Mouse (Mus musculus): ENCODE measurements at regions not wholly inside any gene's neighbourhood (a gene's known extent, or its start where the extent isn't known, plus 50 kb on each side); places are given as distances from the start of the nearest gene placed in this dataset.
"Not testable (repeated sequence)": the region's sequence is repeated elsewhere in the genome, so short reads cannot be mapped to it uniquely, and the experiment has no call there.

DNA sequence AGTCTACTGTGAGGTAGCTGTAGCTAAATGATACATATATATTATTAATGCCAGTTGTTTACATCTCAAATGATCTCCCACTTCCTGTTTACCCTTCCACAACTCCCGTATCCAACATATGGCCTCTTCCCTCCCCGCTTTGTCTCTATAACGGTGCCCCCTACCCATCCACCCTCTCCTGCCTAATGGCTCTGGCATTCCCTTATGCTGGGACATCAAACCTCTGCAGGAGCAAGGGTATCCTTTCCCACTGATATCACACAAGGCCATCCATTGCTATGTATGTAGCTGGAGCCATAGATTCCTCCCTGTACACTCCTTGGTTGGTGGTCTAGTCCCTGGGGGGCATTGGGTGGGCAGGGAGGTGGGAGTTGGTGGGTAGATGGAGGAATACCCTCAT, 1071.0 kb upstream of the Sel1l start:
- no peaks in the 10 kb centered on the region for H3K27me3 ChIP-seq
- H3K36me3 ChIP-seq: no peaks in the 10 kb centered on the region
- H3K9ac ChIP-seq (replicated peaks): no peak overlapping the region
- WGBS: 89% methylated on average over 3 of the region's 3 CpGs
- H3K4me3 ChIP-seq: no peak overlapping the region
- H3K27ac ChIP-seq (replicated peaks): no peak overlapping the region
- no peaks in the 10 kb centered on the region for H3K9me3 ChIP-seq
- ATAC-seq (ENCODE audit: low FRiP score, low read depth): no peak
- no peaks in the 10 kb centered on the region for H3K4me1 ChIP-seq
- no peak overlapping the region for H3K4me2 ChIP-seq (replicated peaks)

DNA sequence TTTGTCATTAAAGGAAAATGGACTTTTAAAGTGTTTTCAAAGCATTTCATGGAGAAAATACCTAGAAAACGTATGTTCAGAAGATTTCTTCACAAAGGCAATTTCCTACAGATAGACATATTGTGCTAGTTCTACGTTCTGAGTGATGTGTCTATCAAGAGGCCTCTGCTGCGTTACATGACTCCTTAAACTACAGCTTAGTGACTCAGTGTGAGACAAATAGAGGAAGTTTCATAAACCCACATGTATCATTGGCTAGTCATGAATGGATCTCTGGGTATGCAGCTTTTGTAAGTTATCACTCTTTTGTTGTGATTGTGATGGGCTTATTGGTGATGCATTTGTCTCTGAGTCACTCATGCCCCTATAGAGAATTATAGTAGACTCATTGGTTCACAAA, 1067.3 kb upstream of the Sel1l start:
- H3K4me3 ChIP-seq: no peak overlapping the region
- H3K27me3 ChIP-seq: no peaks in the 10 kb centered on the region
- 67% methylated on average over 3 of the region's 3 CpGs for WGBS
- no peaks in the 10 kb centered on the region for H3K4me1 ChIP-seq
- no peak for ATAC-seq (ENCODE audit: low FRiP score, low read depth)
- no peaks in the 10 kb centered on the region for H3K36me3 ChIP-seq
- no peak overlapping the region for H3K27ac ChIP-seq (replicated peaks)
- H3K4me2 ChIP-seq (replicated peaks): no peak overlapping the region
- H3K9me3 ChIP-seq: no peaks in the 10 kb centered on the region
- no peak overlapping the region for H3K9ac ChIP-seq (replicated peaks)

DNA sequence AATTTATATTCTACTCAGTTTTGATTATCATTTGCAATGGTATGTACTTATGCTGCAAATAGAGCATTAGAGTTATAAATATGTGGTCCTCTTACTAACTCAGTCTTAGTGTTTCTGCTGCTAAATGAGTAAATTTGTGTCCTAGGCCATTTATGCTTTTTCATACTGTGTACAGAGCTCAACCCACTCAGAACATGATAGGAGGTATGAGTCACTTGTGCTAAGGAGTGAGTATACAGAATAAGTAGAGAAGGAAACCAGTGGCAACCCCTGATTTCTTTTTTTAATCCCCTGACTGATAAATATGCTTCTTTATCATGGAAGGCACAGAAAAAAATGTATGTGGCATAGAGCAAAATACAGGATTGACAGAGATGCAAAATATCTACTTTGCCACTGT, 1066.8 kb upstream of the Sel1l start:
- Histone ChIP-seq H3K4me3 (no peak overlapping the region), H3K4me2 (replicated peaks) (no peak overlapping the region), H3K4me1 (no peaks in the 10 kb centered on the region), H3K9me3 (no peaks in the 10 kb centered on the region), H3K27me3 (no peaks in the 10 kb centered on the region), H3K9ac (replicated peaks) (no peak overlapping the region), H3K27ac (replicated peaks) (no peak overlapping the region), H3K36me3 (no peaks in the 10 kb centered on the region)
- no peak for ATAC-seq (ENCODE audit: low FRiP score, low read depth)

DNA sequence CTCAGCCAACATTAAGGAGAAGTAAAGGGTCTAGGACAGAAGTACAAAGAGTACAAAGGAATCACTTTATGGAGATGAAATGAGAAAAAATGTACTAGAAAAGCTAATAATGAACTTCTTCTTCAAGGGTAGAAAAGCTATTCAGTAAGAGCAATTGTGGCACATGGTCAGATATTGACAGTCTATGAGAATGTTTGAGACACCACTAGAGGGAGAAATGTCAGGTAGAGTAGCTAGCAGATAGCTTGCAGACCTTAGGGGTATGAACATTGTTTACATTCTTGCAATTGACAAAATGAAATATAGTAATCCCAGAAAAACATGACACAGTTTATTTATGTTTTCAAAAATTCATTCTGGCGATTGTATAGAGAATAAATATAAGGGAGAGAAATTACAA, 1066.2 kb upstream of the Sel1l start:
- no peaks in the 10 kb centered on the region for H3K4me1 ChIP-seq
- no peak overlapping the region for H3K4me2 ChIP-seq (replicated peaks)
- H3K9me3 ChIP-seq: no peaks in the 10 kb centered on the region
- ATAC-seq (ENCODE audit: low FRiP score, low read depth): no peak
- no peak overlapping the region for H3K4me3 ChIP-seq
- no peaks in the 10 kb centered on the region for H3K27me3 ChIP-seq
- 71% methylated on average over 1 of the region's 1 CpGs for WGBS
- H3K36me3 ChIP-seq: no peaks in the 10 kb centered on the region
- no peak overlapping the region for H3K9ac ChIP-seq (replicated peaks)
- H3K27ac ChIP-seq (replicated peaks): no peak overlapping the region

DNA sequence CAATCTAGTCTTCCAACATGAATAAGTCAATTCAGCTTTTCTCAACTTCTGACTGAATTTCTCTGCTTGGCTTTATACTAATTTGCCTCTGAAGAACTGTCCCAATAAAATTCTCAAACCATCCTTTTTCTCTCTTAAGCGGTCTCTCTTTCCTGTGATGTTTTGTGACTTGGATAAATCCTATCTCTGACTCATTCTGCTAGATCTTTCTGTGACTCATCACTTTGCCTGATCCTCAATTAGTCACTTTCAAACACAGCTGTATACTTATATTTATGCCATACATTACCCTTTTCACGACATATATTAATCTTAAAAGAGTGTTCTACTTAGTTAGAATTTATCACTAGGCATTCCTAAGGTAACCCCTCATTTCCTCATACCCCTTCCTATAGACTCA, 1055.4 kb upstream of the Sel1l start:
- no peak overlapping the region for H3K4me3 ChIP-seq
- whole genome bisulfite sequencing: 88% methylated on average over 2 of the region's 2 CpGs
- ATAC-seq (ENCODE audit: low FRiP score, low read depth): no peak

DNA sequence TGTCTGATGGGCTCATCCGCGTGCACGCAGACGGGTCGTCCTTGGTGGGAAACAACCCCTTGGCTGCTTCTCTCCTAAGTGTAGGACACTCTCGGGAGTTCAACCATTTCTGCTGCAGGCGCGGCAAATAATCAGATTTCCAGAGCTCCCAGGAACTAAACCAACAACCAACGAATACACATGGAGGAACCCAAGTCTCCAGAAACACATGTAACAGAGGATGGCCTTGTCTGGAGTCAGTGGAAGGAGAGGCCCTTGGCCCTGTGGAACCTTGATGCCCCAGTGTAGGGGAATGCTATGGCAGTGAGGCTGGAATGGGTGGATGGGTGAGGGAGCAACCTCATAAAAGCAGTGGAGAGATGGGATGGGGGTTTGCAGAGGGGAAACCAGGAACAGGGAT, 1043.4 kb upstream of the Sel1l start:
- Histone ChIP-seq H3K4me2 (replicated peaks) (no peak overlapping the region), H3K27me3 (no peaks in the 10 kb centered on the region), H3K4me1 (no peaks in the 10 kb centered on the region), H3K4me3 (no peak overlapping the region), H3K9me3 (peaks cover 6% of the 10 kb centered on the region; the same call in 1 of the 2 replicates), H3K9ac (replicated peaks) (no peak overlapping the region), H3K27ac (replicated peaks) (no peak overlapping the region), H3K36me3 (no peaks in the 10 kb centered on the region)
- WGBS: 86% methylated on average over 6 of the region's 9 CpGs
- ATAC-seq (ENCODE audit: low FRiP score, low read depth): no peak

More for the DNA sequence above, 1055.4 kb upstream of the Sel1l start:
- Histone ChIP-seq H3K9me3 (no peaks in the 10 kb centered on the region), H3K36me3 (no peaks in the 10 kb centered on the region), H3K4me2 (replicated peaks) (no peak overlapping the region), H3K4me1 (no peaks in the 10 kb centered on the region), H3K9ac (replicated peaks) (no peak overlapping the region), H3K27me3 (no peaks in the 10 kb centered on the region), H3K27ac (replicated peaks) (no peak overlapping the region)

DNA sequence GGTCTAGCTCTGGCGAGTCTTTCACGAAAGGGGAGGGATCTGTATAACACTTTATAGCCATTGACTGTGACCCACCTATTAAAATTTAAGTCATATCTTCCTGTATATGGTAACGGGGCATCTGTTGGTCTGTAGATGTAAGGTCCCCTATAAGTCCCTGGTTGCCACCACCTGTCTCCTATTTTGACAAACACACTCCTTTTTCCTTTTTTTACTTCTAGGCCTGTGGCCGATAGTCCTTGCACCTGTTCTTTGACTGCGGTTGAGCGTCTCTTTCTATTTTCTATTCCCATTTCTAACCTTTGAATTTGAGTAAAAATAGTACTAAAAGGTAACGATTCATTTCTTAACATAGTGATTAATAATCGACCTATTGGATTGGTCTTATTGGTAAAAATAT, 1042.7 kb upstream of the Sel1l start:
- ATAC-seq (ENCODE audit: low FRiP score, low read depth); H3K36me3 ChIP-seq; H3K27me3 ChIP-seq; H3K9me3 ChIP-seq; H3K4me3 ChIP-seq; H3K27ac ChIP-seq (replicated peaks); H3K4me1 ChIP-seq; H3K4me2 ChIP-seq (replicated peaks); H3K9ac ChIP-seq (replicated peaks): not testable (repeated sequence)
- no CpG with 5 or more reads among the region's 8 CpGs for WGBS

DNA sequence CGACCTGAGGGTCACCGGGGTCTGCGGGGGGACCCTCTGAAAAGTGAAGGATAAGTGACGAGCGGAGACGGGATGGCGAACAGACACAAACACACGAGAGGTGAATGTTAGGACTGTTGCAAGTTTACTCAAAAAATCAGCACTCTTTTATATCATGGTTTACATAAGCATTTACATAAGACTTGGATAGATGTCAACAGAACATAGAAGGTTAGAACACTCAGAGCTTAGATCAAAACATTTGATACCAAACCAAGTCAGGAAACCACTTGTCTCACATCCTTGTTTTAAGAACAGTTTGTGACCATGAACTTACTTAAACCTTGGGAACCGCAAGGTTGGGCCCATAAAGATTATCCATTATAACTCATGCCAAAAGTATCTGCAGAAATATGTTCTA, 1042.2 kb upstream of the Sel1l start:
- not testable (repeated sequence) for H3K27me3 ChIP-seq; H3K4me2 ChIP-seq (replicated peaks); H3K36me3 ChIP-seq; ATAC-seq (ENCODE audit: low FRiP score, low read depth); H3K4me1 ChIP-seq; H3K9me3 ChIP-seq; H3K4me3 ChIP-seq; H3K27ac ChIP-seq (replicated peaks); H3K9ac ChIP-seq (replicated peaks)
- over 99% methylated on average over 6 of the region's 9 CpGs for WGBS

DNA sequence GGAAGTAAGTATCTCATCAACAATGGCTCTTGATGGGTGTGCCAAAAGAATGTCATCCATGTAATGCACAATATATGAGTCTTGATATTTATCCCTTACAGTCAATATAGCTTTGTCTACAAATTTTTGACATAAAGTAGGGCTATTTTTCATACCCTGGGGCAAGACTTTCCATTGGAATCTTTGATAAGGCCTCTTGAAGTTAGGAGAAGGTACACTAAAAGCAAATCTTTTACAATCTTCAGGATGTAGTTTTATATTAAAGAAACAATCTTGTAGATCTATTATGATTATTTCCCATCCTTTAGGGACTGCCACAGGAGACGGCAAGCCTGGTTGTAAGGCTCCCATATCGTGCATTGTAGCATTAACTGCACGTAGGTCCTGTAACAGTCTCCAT, 1038.8 kb upstream of the Sel1l start:
- peaks cover 10% of the 10 kb centered on the region; the same call in 1 of the 2 replicates for H3K9me3 ChIP-seq
- no peak overlapping the region for H3K4me2 ChIP-seq (replicated peaks)
- H3K4me3 ChIP-seq: no peak overlapping the region
- no peaks in the 10 kb centered on the region for H3K27me3 ChIP-seq
- no peak overlapping the region for H3K9ac ChIP-seq (replicated peaks)
- H3K4me1 ChIP-seq: no peaks in the 10 kb centered on the region
- H3K36me3 ChIP-seq: no peaks in the 10 kb centered on the region
- WGBS: 93% methylated on average over 3 of the region's 3 CpGs
- no peak for ATAC-seq (ENCODE audit: low FRiP score, low read depth)
- no peak overlapping the region for H3K27ac ChIP-seq (replicated peaks)

DNA sequence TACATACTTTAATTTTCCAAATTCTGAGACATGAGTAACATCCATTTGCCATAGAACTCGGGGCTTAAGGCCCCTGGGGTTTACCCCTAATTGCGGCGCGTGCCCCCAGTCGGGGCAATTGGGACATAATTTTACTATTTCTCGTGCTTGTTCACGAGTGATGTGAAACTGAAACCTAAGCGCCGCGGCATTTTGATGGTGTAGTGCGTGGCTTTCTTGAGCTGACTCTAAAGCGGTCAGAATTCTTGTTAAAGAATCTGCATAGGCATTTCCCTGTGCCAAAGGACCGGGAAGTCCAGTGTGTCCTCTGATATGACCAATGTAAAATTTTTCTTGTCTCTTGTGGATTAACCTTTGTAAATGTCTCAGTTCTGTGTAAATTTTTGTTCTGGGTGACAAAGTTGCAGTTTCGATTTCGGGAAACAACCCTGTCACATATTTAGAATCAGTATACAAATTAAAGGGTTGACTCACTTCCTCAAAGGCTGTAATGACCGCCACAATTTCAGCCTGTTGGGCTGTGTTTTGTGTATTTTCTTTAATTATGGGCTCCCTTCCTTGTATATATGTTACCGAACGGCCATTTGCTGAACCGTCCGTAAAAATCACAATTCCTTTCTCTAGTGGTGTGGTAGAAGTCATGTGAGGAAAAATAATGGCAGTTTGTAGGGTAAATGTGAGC, 1037.6 kb upstream of the Sel1l start:
- not testable (repeated sequence) for H3K9me3 ChIP-seq; H3K4me2 ChIP-seq (replicated peaks); H3K36me3 ChIP-seq; H3K9ac ChIP-seq (replicated peaks); H3K27ac ChIP-seq (replicated peaks); ATAC-seq (ENCODE audit: low FRiP score, low read depth); H3K27me3 ChIP-seq; H3K4me1 ChIP-seq; H3K4me3 ChIP-seq
- WGBS: 96% methylated on average over 20 of the region's 20 CpGs

DNA sequence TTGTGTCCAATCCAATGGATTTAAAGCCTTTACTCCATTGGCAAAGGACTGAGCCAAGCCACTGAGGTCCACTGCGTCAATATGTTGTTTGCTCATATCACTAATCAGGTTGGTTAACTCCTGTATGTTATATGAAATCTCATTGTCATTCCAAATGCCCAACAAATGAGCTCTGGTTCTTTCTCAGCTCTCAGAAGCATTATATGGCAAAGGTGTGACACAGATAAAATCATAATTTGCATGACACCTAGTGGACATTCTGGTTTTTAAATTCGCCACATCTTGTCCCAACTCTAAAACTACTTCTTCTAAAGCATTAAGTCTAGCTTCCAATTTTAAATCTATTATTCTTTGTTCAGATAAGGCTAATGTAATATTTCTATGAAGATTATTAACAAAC, 1035.1 kb upstream of the Sel1l start:
- not testable (repeated sequence) for ATAC-seq (ENCODE audit: low FRiP score, low read depth); H3K27ac ChIP-seq (replicated peaks)
- WGBS: 89% methylated on average over 2 of the region's 2 CpGs

DNA sequence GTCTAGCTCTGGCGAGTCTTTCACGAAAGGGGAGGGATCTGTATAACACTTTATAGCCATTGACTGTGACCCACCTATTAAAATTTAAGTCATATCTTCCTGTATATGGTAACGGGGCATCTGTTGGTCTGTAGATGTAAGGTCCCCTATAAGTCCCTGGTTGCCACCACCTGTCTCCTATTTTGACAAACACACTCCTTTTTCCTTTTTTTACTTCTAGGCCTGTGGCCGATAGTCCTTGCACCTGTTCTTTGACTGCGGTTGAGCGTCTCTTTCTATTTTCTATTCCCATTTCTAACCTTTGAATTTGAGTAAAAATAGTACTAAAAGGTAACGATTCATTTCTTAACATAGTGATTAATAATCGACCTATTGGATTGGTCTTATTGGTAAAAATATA, 1034.1 kb upstream of the Sel1l start:
- WGBS: no CpG with 5 or more reads among the region's 8 CpGs
- not testable (repeated sequence) for ATAC-seq (ENCODE audit: low FRiP score, low read depth)

More for the DNA sequence above, 1035.1 kb upstream of the Sel1l start:
- H3K9ac ChIP-seq (replicated peaks); H3K4me2 ChIP-seq (replicated peaks); H3K27me3 ChIP-seq; H3K4me1 ChIP-seq; H3K9me3 ChIP-seq; H3K4me3 ChIP-seq; H3K36me3 ChIP-seq: not testable (repeated sequence)

DNA sequence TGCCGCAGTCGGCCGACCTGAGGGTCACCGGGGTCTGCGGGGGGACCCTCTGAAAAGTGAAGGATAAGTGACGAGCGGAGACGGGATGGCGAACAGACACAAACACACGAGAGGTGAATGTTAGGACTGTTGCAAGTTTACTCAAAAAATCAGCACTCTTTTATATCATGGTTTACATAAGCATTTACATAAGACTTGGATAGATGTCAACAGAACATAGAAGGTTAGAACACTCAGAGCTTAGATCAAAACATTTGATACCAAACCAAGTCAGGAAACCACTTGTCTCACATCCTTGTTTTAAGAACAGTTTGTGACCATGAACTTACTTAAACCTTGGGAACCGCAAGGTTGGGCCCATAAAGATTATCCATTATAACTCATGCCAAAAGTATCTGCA, 1033.6 kb upstream of the Sel1l start:
- not testable (repeated sequence) for H3K4me2 ChIP-seq (replicated peaks); H3K4me1 ChIP-seq; H3K27ac ChIP-seq (replicated peaks); H3K27me3 ChIP-seq; H3K9ac ChIP-seq (replicated peaks); H3K36me3 ChIP-seq; H3K4me3 ChIP-seq; ATAC-seq (ENCODE audit: low FRiP score, low read depth); H3K9me3 ChIP-seq
- WGBS: 94% methylated on average over 10 of the region's 11 CpGs

More for the DNA sequence above, 1034.1 kb upstream of the Sel1l start:
- not testable (repeated sequence) for H3K4me2 ChIP-seq (replicated peaks); H3K27ac ChIP-seq (replicated peaks); H3K36me3 ChIP-seq; H3K9me3 ChIP-seq; H3K4me1 ChIP-seq; H3K9ac ChIP-seq (replicated peaks); H3K4me3 ChIP-seq; H3K27me3 ChIP-seq

Data from midbrain, embryonic 12.5 days (tissue).